Mouse (Mus musculus) forebrain, embryonic 15.5 days (tissue): ENCODE measurements around the gene Arf3. TPM values are rescaled to one million over a fixed set of nuclear protein-coding genes. Genes with fewer than 3 reads are reported as not detected.
"Not testable (repeated sequence)": the region's sequence is repeated elsewhere in the genome, so short reads cannot be mapped to it uniquely, and the experiment has no call there.

Source experiments
- ATAC-seq: fragments of 200-750 bp; cut with Nextera tagmentation; replicated peaks from 2 replicates; pipeline ENCODE4 v1.8.0; 2017; ENCODE audit warnings: mild to moderate bottlenecking, moderate TSS enrichment, moderate library complexity
- H3K27ac ChIP-seq: fragments of 300-500 bp; sonication (generic); replicated peaks from 2 replicates; pipeline ENCODE4 v1.5.1; 2015; ENCODE audit warnings: mild to moderate bottlenecking, inconsistent platforms
- H3K27me3 ChIP-seq: fragments of 300-500 bp; sonication (generic); 2 replicates; pipeline ENCODE4 v1.6.1; 2015; ENCODE audit warnings: inconsistent platforms
- H3K36me3 ChIP-seq: fragments of 300-500 bp; sonication (generic); 2 replicates; pipeline ENCODE4 v1.6.1; 2015; ENCODE audit warnings: mild to moderate bottlenecking, inconsistent platforms
- H3K4me1 ChIP-seq: fragments of 300-500 bp; sonication (generic); 2 replicates; pipeline ENCODE4 v1.6.1; 2015; ENCODE audit warnings: inconsistent platforms
- H3K4me2 ChIP-seq: fragments of 300-500 bp; sonication (generic); replicated peaks from 2 replicates; pipeline ENCODE4 v1.6.1; 2015; ENCODE audit warnings: mild to moderate bottlenecking, inconsistent platforms
- H3K4me3 ChIP-seq: fragments of 300-500 bp; sonication (generic); 2 replicates; pipeline ENCODE4 v1.5.1; 2015; ENCODE audit warnings: mild to moderate bottlenecking, inconsistent platforms
- H3K9ac ChIP-seq: fragments of 300-500 bp; sonication (generic); replicated peaks from 2 replicates; pipeline ENCODE4 v1.6.1; 2015; ENCODE audit warnings: mild to moderate bottlenecking, inconsistent platforms
- H3K9me3 ChIP-seq: fragments of 300-500 bp; sonication (generic); 2 replicates; pipeline ENCODE4 v1.6.1; 2016; ENCODE audit warnings: inconsistent platforms
- WGBS: fragments of 180-500 bp; shearing (Covaris S2); methylation state at CpG from one replicate; pipeline ENCODE4 v1.1.7; 2015; ENCODE audit warnings: mixed read lengths; 5-methylcytosine and 5-hydroxymethylcytosine counted together
- polyA plus RNA-seq: library from polyadenylated mRNA; unstranded; fragments of >200 nt; fragmentation: Nextera tagmentation; extraction: Ambion mirVana; gene quantifications from 2 replicates; pipeline ENCODE4 v1.2.1, GENCODE M21; 2015

Arf3 gene
- polyA plus RNA-seq = 82.3 and 88.2 TPM in 2 replicates

DNA sequence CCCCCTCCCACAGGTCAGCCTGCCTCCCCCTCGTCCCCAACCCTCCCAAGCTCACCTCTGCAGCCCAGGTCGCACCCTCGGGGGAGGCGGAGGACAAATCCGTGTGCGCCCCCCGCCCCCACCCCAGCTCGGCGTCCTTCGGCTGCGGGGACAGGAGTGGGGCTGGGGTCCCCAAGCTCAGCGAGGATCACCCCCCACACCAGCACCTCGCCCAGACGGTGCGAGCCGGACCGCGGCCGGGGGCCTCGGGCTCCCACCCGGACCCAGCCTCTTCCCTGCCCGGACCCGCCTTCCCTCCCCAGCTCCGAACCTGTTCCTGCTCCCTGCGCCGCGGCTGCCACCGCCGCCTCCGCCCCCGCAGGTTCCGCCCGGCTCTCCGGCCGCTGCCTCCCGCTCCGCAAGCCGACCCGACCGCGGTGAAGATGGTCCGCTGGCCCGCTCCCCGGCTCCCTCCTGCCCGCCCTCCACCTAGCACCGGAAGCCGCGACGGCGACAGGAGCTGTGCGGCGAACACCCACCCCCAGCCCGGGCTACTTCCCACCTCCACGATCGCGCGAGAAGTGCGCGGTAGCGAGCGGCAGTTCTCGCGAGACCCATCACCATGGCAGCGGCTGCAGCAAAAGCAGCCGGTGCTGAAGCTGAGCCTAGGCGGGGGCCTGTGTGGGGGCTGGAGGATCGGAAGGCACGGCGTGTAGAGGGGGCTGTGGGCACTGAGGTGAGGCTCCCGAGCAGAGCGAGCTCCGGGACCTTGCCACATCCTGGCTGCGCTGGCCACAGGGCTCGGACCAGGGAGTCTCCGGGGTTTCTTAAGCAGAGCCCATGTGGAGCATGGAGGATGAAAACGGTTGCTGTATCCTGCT, at the start of gene Arf3:
Arf3 (minus strand) TSS at position 545 of the 860 bp plus-strand sequence.
- H3K27ac ChIP-seq = peak within 1 kb of the TSS; percentile 93
- H3K4me2 ChIP-seq = peak within 1 kb of the TSS; percentile 72
- no peaks in the 10 kb centered on the region for H3K9me3 ChIP-seq
- under 1% methylated on average over 74 of the region's 76 CpGs for WGBS
- peaks cover 4% of the 10 kb centered on the region; the same call in 1 of the 2 replicates for H3K27me3 ChIP-seq
- H3K36me3 ChIP-seq = peaks cover 17% of the 10 kb centered on the region; the same call in 1 of the 2 replicates
- peak within 1 kb of the TSS; percentile 86 for H3K4me3 ChIP-seq
- H3K4me1 ChIP-seq = peaks cover 26% of the 10 kb centered on the region
- H3K9ac ChIP-seq = peak within 1 kb of the TSS; percentile 92
- peak; percentile 96 for ATAC-seq

- Histone ChIP-seq H3K36me3 (peaks cover 32% of the 10 kb centered on the region), H3K4me1 (peaks cover 38% of the 10 kb centered on the region), H3K27me3 (peaks cover 50% of the 10 kb centered on the region)
- H3K9me3 ChIP-seq, ATAC-seq, H3K4me2 ChIP-seq, H3K9ac ChIP-seq, H3K4me3 ChIP-seq, H3K27ac ChIP-seq: not testable (repeated sequence)
- 82% methylated on average over 6 of the region's 6 CpGs for WGBS
Measured at GRCm38 (mm10) chr15:98810212-98810611, 47.2 kb upstream of the Arf3 start.

GRCm38 (mm10) chr15:98809390-98809789, 46.4 kb upstream of the Arf3 start, which contains the start of gene Ddn:
Gene Ddn (minus strand): TSS chr15:98809490.
- WGBS = 42% methylated on average over 3 of the region's 3 CpGs
- Histone ChIP-seq H3K4me1 (peaks cover 40% of the 10 kb centered on the region), H3K36me3 (peaks cover 30% of the 10 kb centered on the region), H3K9me3 (no peaks in the 10 kb centered on the region), H3K27me3 (peaks cover 58% of the 10 kb centered on the region), H3K27ac (no peak within 1 kb of the TSS), H3K4me2 (peak within 1 kb of the TSS; percentile 75), H3K9ac (no peak within 1 kb of the TSS), H3K4me3 (peak within 1 kb of the TSS; percentile 50)
- no peak for ATAC-seq

GRCm38 (mm10) chr15:98808651-98809134, 45.7 kb upstream of the Arf3 start:
- Histone ChIP-seq H3K4me2 (peak overlapping the region; percentile 75; the same call in 1 of the 2 replicates), H3K9me3 (no peaks in the 10 kb centered on the region), H3K27me3 (peaks cover 64% of the 10 kb centered on the region), H3K4me1 (peaks cover 42% of the 10 kb centered on the region), H3K27ac (no peak overlapping the region), H3K4me3 (peak overlapping the region; percentile 50), H3K9ac (no peak overlapping the region), H3K36me3 (peaks cover 24% of the 10 kb centered on the region)
- WGBS = 3% methylated on average over 6 of the region's 6 CpGs
- ATAC-seq = no peak

DNA sequence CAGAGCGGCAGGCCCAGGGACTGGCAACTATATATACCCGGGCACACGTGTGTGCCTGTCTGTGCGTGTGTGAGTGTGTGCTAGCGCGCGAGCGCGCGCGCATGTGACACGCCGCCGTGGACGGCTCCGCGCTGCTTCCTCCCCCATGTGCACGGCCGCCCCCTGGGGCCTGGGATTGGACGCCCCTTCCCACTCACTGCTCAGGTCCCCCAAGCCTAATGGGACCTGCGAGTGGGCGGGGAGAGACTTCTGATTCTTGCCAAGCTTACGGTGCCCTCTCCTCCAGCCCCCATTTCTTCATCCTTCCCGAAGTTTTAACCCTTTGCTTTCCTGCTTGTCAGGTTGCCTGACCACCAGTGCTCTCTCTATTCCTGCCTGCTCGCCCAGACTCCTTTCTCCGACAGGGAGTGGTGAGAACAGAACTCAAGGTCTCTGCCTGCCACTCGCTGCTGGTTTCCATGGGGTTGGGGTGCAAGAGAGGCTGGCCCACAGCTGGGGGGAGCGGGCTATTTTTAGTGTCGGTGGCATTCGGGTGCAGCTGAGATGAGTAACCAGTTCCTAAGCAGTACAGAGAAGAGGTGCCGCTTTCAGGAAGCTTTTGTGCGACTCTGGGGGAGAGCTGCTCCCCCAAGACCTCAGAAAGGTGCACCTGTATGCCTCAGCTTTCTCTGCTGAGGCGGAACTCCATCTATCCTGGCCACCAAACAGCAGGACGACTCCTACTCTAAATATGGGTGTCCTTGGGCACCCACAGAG, 45.1 kb upstream of the Arf3 start:
- peak overlapping the region; percentile 75 for H3K4me2 ChIP-seq
- no peak overlapping the region for H3K27ac ChIP-seq
- peak overlapping the region; percentile 39; the same call in 1 of the 2 replicates for H3K9ac ChIP-seq
- no peaks in the 10 kb centered on the region for H3K9me3 ChIP-seq
- H3K4me1 ChIP-seq = peaks cover 42% of the 10 kb centered on the region
- H3K4me3 ChIP-seq = peak overlapping the region; percentile 50
- H3K27me3 ChIP-seq = peaks cover 70% of the 10 kb centered on the region
- peaks cover 18% of the 10 kb centered on the region for H3K36me3 ChIP-seq
- WGBS = under 1% methylated on average over 34 of the region's 34 CpGs
- ATAC-seq = peak; percentile 54

- Histone ChIP-seq H3K4me3 (peak overlapping the region; percentile 50), H3K4me2 (peak overlapping the region; percentile 75), H3K9me3 (no peaks in the 10 kb centered on the region), H3K27me3 (peaks cover 80% of the 10 kb centered on the region), H3K36me3 (peaks cover 8% of the 10 kb centered on the region; the same call in 1 of the 2 replicates), H3K4me1 (peaks cover 42% of the 10 kb centered on the region), H3K9ac (peak overlapping the region; percentile 17; the same call in 1 of the 2 replicates), H3K27ac (no peak overlapping the region)
- ATAC-seq = no peak
- under 1% methylated on average over 58 of the region's 58 CpGs for WGBS
Measured at GRCm38 (mm10) chr15:98806809-98807770, 44.1 kb upstream of the Arf3 start.

- Histone ChIP-seq H3K27ac (no peak overlapping the region), H3K4me2 (peak overlapping the region; percentile 75), H3K4me1 (peaks cover 42% of the 10 kb centered on the region), H3K4me3 (peak overlapping the region; percentile 50), H3K36me3 (0 out of 2 replicates have a peak, but pooled peaks cover 2% of the 10 kb centered on the region), H3K9me3 (no peaks in the 10 kb centered on the region), H3K27me3 (peaks cover 89% of the 10 kb centered on the region), H3K9ac (no peak overlapping the region)
- 5% methylated on average over 30 of the region's 30 CpGs for WGBS
- no peak for ATAC-seq
Measured at GRCm38 (mm10) chr15:98806071-98806808, 43.2 kb upstream of the Arf3 start.

- peak overlapping the region; percentile 75 for H3K4me2 ChIP-seq
- H3K4me1 ChIP-seq = peaks cover 42% of the 10 kb centered on the region
- peaks cover 96% of the 10 kb centered on the region for H3K27me3 ChIP-seq
- H3K36me3 ChIP-seq = no peaks in the 10 kb centered on the region
- peak; percentile 53 for ATAC-seq
- peak overlapping the region; percentile 50 for H3K4me3 ChIP-seq
- H3K9ac ChIP-seq = peak overlapping the region; percentile 52
- no peaks in the 10 kb centered on the region for H3K9me3 ChIP-seq
- H3K27ac ChIP-seq = no peak overlapping the region
- WGBS = under 1% methylated on average over 64 of the region's 64 CpGs
Measured at GRCm38 (mm10) chr15:98805324-98806040, 42.5 kb upstream of the Arf3 start.

GRCm38 (mm10) chr15:98804054-98804453, 41.0 kb upstream of the Arf3 start:
- Histone ChIP-seq H3K27ac (no peak overlapping the region), H3K4me2 (peak overlapping the region; percentile 33), H3K4me3 (peak overlapping the region; percentile 24), H3K36me3 (no peaks in the 10 kb centered on the region), H3K4me1 (peaks cover 41% of the 10 kb centered on the region), H3K9me3 (no peaks in the 10 kb centered on the region), H3K27me3 (peaks cover 98% of the 10 kb centered on the region), H3K9ac (peak overlapping the region; percentile 25; the same call in 1 of the 2 replicates)
- WGBS = under 1% methylated on average over 32 of the region's 32 CpGs
- no peak for ATAC-seq

DNA sequence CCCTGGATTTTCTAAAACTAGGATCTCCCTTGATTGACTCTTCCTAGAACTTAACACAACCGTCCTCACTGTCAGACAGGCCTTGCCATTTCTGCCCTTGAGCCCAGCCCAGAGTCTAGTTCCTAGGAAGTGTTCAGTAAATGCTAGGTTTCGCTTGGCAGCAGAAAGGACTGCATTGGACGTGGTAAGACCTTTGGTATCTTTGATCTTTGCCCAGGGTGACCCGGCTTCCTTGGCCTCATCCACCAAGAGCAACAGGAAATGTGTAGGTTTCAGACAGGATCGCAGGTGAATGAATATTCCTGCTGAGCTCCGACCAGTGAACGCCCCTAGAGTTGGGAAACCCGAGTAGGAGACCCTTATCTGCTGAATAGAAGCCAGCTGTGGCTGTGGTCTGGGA, 39.9 kb upstream of the Arf3 start:
- Histone ChIP-seq H3K27me3 (peaks cover 98% of the 10 kb centered on the region), H3K36me3 (no peaks in the 10 kb centered on the region), H3K27ac (no peak overlapping the region), H3K4me2 (no peak overlapping the region), H3K9me3 (no peaks in the 10 kb centered on the region), H3K9ac (no peak overlapping the region), H3K4me3 (no peak overlapping the region), H3K4me1 (peaks cover 37% of the 10 kb centered on the region)
- no peak for ATAC-seq
- WGBS = 3% methylated on average over 8 of the region's 8 CpGs
